Mouse (Mus musculus) liver, embryonic 14.5 days (tissue): ENCODE results near the gene Sec1. TPM values are rescaled to one million over a fixed set of nuclear protein-coding genes. Genes with fewer than 3 reads are reported as not detected.

Source experiments
- ATAC-seq: fragments of 200-750 bp; cut with Nextera tagmentation; 2 replicates; pipeline ENCODE4 v1.8.0; 2017; ENCODE audit warnings: moderate number of reproducible peaks, mild to moderate bottlenecking, moderate library complexity; ENCODE audit not compliant: insufficient read depth
- DNase-seq, 3 experiments: peaks; one replicate each; pipeline ENCODE4 v3.0.0-alpha.2; 2012 to 2013; ENCODE audit warnings: low read depth in 3 of 3, low spot score in 3 of 3
- H3K27ac ChIP-seq: fragments of 300-500 bp; sonication (generic); 2 replicates; pipeline ENCODE4 v1.5.1; 2014; ENCODE audit warnings: moderate library complexity, mild to moderate bottlenecking, control low read depth, inconsistent platforms
- H3K27me3 ChIP-seq: fragments of 300-500 bp; sonication (generic); 2 replicates; pipeline ENCODE4 v1.6.1; 2014; ENCODE audit warnings: mild to moderate bottlenecking, low read length, moderate library complexity; ENCODE audit not compliant: control insufficient read depth, insufficient read depth
- H3K36me3 ChIP-seq: fragments of 300-500 bp; sonication (generic); replicated peaks from 2 replicates; pipeline ENCODE4 v1.6.1; 2014; ENCODE audit warnings: low read depth; ENCODE audit not compliant: control insufficient read depth, insufficient read depth
- H3K4me1 ChIP-seq, 2 experiments: fragments of 200-500 bp in 1 of 2; fragments of 300-500 bp in 1 of 2; sonication (generic) in 1 of 2; replicated peaks; 2 replicates each; pipeline ENCODE4 v1.6.1; 2012 to 2014; ENCODE audit warnings: antibody characterized with exemption in 1 of 2, inconsistent platforms in 1 of 2, low read length in 1 of 2; ENCODE audit not compliant: control insufficient read depth in 2 of 2, insufficient read depth in 2 of 2
- H3K4me2 ChIP-seq: fragments of 300-500 bp; sonication (generic); 2 replicates; pipeline ENCODE4 v1.6.1; 2014; ENCODE audit warnings: low read depth, mild to moderate bottlenecking, control low read depth, moderate library complexity
- H3K4me3 ChIP-seq, 2 experiments: fragments of 200-500 bp in 1 of 2; fragments of 300-500 bp in 1 of 2; sonication (generic) in 1 of 2; 2 replicates each; pipeline ENCODE4 v1.5.1; 2012 to 2014; ENCODE audit warnings: low read depth in 2 of 2, low read length in 2 of 2, mild to moderate bottlenecking in 2 of 2, control low read depth in 1 of 2, inconsistent platforms in 1 of 2, moderate library complexity in 1 of 2; ENCODE audit not compliant: insufficient read depth in 1 of 2
- H3K9ac ChIP-seq: fragments of 300-500 bp; sonication (generic); replicated peaks from 2 replicates; pipeline ENCODE4 v1.6.1; 2014; ENCODE audit warnings: mild to moderate bottlenecking, control low read depth, moderate library complexity
- H3K9me3 ChIP-seq: fragments of 300-500 bp; sonication (generic); 2 replicates; pipeline ENCODE4 v1.6.1; 2016; ENCODE audit warnings: low read length, mixed read lengths; ENCODE audit not compliant: control insufficient read depth
- CTCF ChIP-seq: IDR thresholded peaks from 2 replicates; pipeline ENCODE4 v1.5.1; 2016; ENCODE audit warnings: antibody characterized with exemption, low read depth, control low read depth
- EP300 ChIP-seq: IDR thresholded peaks from 2 replicates; pipeline ENCODE4 v1.6.1; 2016; ENCODE audit warnings: antibody characterized with exemption, low read depth
- WGBS: fragments of 180-500 bp; shearing (Covaris S2); extraction: QIAGEN DNeasy Blood & Tissue Kit; methylation state at CpG from one replicate; pipeline ENCODE4 v1.1.7; 2014; ENCODE audit not compliant: insufficient replicate concordance; 5-methylcytosine and 5-hydroxymethylcytosine counted together
- polyA plus RNA-seq, 2 experiments: library from polyadenylated mRNA; depleted of rRNA in 1 of 2; stranded (reverse) in 1 of 2; unstranded in 1 of 2; fragments of >200 nt; fragmentation: Nextera tagmentation in 1 of 2; extraction: Ambion mirVana in 1 of 2; gene quantifications; 2 replicates each; pipeline versions ENCODE4 v1.2.1 to v1.2.3; 2012 to 2014

The Sec1 gene
- polyA plus RNA-seq, 2 experiments: 0.02 TPM; not detected in 1

DNA sequence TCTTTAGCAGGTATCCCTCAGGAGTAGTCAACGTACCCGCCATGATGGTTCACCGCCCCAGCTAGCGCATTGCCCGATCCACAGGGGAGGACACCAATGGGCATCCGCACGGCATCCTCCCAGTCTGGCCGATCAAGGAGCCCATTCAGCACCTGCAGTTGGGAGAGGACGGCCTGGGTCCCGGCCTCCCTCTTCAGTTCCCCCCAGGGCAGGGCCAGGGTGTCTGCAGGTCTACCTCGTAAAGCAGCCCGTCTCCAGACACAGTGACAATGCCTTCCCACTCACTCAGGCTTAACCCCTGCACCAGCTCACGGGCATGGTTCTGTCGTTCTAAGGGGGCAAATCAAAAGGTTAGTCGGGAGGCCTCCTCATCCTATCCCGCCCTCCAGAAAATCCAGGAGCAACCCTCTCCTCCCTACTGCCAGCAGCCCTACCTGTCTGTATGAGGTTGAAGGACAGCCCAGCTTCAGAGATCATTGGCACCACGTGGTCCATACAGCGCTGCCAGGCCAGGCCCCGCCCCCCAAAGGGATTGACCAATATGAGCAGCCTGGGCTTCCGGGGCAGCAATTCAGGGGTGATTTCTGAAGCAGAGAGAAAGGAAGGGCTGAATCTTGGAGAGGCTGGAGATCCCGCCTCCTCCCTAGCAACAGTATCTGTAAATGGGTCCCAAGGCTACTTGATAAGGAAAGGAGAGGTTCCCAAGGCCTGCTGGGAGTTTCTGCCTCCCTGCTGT lies 18.0 kb upstream of the Sec1 start:
- H3K4me2 ChIP-seq: no peak overlapping the region
- H3K4me1 ChIP-seq: peaks cover 25 to 31% of the 10 kb centered on the region in 2 experiments
- DNase-seq: no peak

GRCm38 (mm10) chr7:45711316-45712021 lies 17.3 kb upstream of the Sec1 start:
- no peak overlapping the region for H3K27ac ChIP-seq
- H3K4me3 ChIP-seq: no peak overlapping the region
- DNase-seq (no peak), ATAC-seq (no peak)
- 83% methylated on average over 24 of the region's 24 CpGs for WGBS
- H3K4me2 ChIP-seq: no peak overlapping the region
- H3K27me3 ChIP-seq: no peaks in the 10 kb centered on the region
- no peak overlapping the region for H3K9ac ChIP-seq
- peaks cover 12% of the 10 kb centered on the region for H3K36me3 ChIP-seq
- no peak for TF ChIP-seq CTCF
- no peak for TF ChIP-seq EP300
- no peaks in the 10 kb centered on the region for H3K9me3 ChIP-seq
- H3K4me1 ChIP-seq: peaks cover 26 to 32% of the 10 kb centered on the region in 2 experiments

More for the DNA sequence above, 18.0 kb upstream of the Sec1 start:
- WGBS: 85% methylated on average over 21 of the region's 21 CpGs
- no peaks in the 10 kb centered on the region for H3K27me3 ChIP-seq
- ATAC-seq: no peak
- no peak overlapping the region for H3K27ac ChIP-seq
- H3K36me3 ChIP-seq: peaks cover 12% of the 10 kb centered on the region
- no peak overlapping the region for H3K4me3 ChIP-seq
- H3K9me3 ChIP-seq: no peaks in the 10 kb centered on the region
- TF ChIP-seq EP300: no peak
- no peak for TF ChIP-seq CTCF
- no peak overlapping the region for H3K9ac ChIP-seq

GRCm38 (mm10) chr7:45710477-45711191 lies 16.4 kb upstream of the Sec1 start:
- ATAC-seq (no peak), DNase-seq (no peak)
- Histone ChIP-seq H3K27ac (no peak overlapping the region), H3K4me1 (peaks cover 25 to 30% of the 10 kb centered on the region in 2 experiments), H3K9me3 (no peaks in the 10 kb centered on the region), H3K36me3 (peaks cover 12% of the 10 kb centered on the region), H3K9ac (no peak overlapping the region), H3K27me3 (no peaks in the 10 kb centered on the region), H3K4me2 (no peak overlapping the region), H3K4me3 (no peak overlapping the region)
- TF ChIP-seq CTCF (no peak), EP300 (no peak)
- WGBS: 84% methylated on average over 20 of the region's 20 CpGs

- no peak for DNase-seq
- TF ChIP-seq EP300 (no peak), CTCF (no peak)
- Histone ChIP-seq H3K27ac (no peak overlapping the region), H3K4me1 (peaks cover 25 to 27% of the 10 kb centered on the region in 2 experiments), H3K4me3 (no peak overlapping the region), H3K4me2 (no peak overlapping the region), H3K36me3 (peaks cover 12% of the 10 kb centered on the region), H3K9me3 (no peaks in the 10 kb centered on the region), H3K9ac (no peak overlapping the region), H3K27me3 (no peaks in the 10 kb centered on the region)
- 65% methylated on average over 14 of the region's 14 CpGs for WGBS
- ATAC-seq: no peak
These were observed 15.6 kb upstream of the Sec1 start for GRCm38 (mm10) chr7:45709677-45710355.
